Mouse (Mus musculus) kidney, adult 2 months (tissue): Measurements from ENCODE around the gene Tbc1d7. TPM values are rescaled to one million over a fixed set of nuclear protein-coding genes. Genes with fewer than 3 reads are reported as not detected.

Source experiments
- DNase-seq: peaks from one replicate; pipeline ENCODE4 v3.0.0; 2021
- H3K27ac ChIP-seq: fragments of 200-500 bp; 2 replicates; pipeline ENCODE4 v1.5.1; 2012; ENCODE audit warnings: low read depth, low read length, control low read depth, inconsistent platforms; ENCODE audit not compliant: insufficient read depth
- H3K27me3 ChIP-seq: fragments of 200-500 bp; replicated peaks from 2 replicates; pipeline ENCODE4 v1.6.1; 2012; ENCODE audit warnings: mild to moderate bottlenecking, moderate library complexity, low read length, inconsistent platforms; ENCODE audit not compliant: control insufficient read depth, insufficient read depth
- H3K36me3 ChIP-seq: fragments of 200-500 bp; 2 replicates; pipeline ENCODE4 v1.6.1; 2012; ENCODE audit warnings: mild to moderate bottlenecking, moderate library complexity, low read length, inconsistent platforms; ENCODE audit not compliant: control insufficient read depth, insufficient read depth
- H3K4me1 ChIP-seq: fragments of 200-500 bp; 2 replicates; pipeline ENCODE4 v1.6.1; 2011; ENCODE audit warnings: low read length; ENCODE audit not compliant: control insufficient read depth, insufficient read depth
- H3K4me3 ChIP-seq: fragments of 200-500 bp; 2 replicates; pipeline ENCODE4 v1.5.1; 2011; ENCODE audit warnings: mild to moderate bottlenecking, low read depth, low read length, control low read depth; ENCODE audit not compliant: insufficient read depth
- CTCF ChIP-seq: fragments of 200-500 bp; conservative IDR thresholded peaks from 2 replicates; pipeline ENCODE4 v1.5.1; 2011; ENCODE audit warnings: low read depth, mild to moderate bottlenecking, control low read depth, low read length, moderate library complexity, mixed read lengths; ENCODE audit not compliant: insufficient read depth, insufficient read length
- POLR2A ChIP-seq: fragments of 200-500 bp; IDR thresholded peaks from one replicate; pipeline ENCODE4 v1.6.1; 2011; ENCODE audit warnings: low read depth, low read length, control low read depth
- WGBS: fragments of 180-500 bp; shearing (Covaris S2); methylation state at CpG from one replicate; pipeline ENCODE4 v1.1.7; 2018; 5-methylcytosine and 5-hydroxymethylcytosine counted together
- polyA plus RNA-seq: library from polyadenylated mRNA; depleted of rRNA; stranded (reverse); fragments of >200 nt; gene quantifications from 2 replicates; pipeline ENCODE4 v1.2.3, GENCODE M21; 2012

Gene Tbc1d7
- polyA plus RNA-seq, 1 experiment, result 33.7 TPM

- DNase-seq, result no peak
- Histone ChIP-seq H3K27me3 (no peaks in the 10 kb centered on the region), H3K27ac (no peak overlapping the region), H3K4me1 (no peaks in the 10 kb centered on the region), H3K36me3 (no peaks in the 10 kb centered on the region), H3K4me3 (no peak overlapping the region)
- WGBS, result 81% methylated on average over 10 of the region's 10 CpGs
- TF ChIP-seq CTCF (no peak), POLR2A (no peak)
Observed at GRCm38 (mm10) chr13:43202351-43202750, 31.1 kb upstream of the Tbc1d7 start.

- no peak overlapping the region for H3K27ac ChIP-seq
- peak; percentile 39 for DNase-seq
- TF ChIP-seq CTCF (peak; percentile 68), POLR2A (no peak)
- H3K27me3 ChIP-seq, result no peaks in the 10 kb centered on the region
- H3K4me3 ChIP-seq, result no peak overlapping the region
- no peaks in the 10 kb centered on the region for H3K4me1 ChIP-seq
- 47% methylated on average over 22 of the region's 22 CpGs for WGBS
- H3K36me3 ChIP-seq, result no peaks in the 10 kb centered on the region
Observed at GRCm38 (mm10) chr13:43201033-43201432, 29.7 kb upstream of the Tbc1d7 start.

- H3K4me1 ChIP-seq, result no peaks in the 10 kb centered on the region
- no peak for DNase-seq
- TF ChIP-seq CTCF, result no peak
- no peak for TF ChIP-seq POLR2A
- no peaks in the 10 kb centered on the region for H3K27me3 ChIP-seq
- no peak overlapping the region for H3K27ac ChIP-seq
- H3K4me3 ChIP-seq, result no peak overlapping the region
- no peaks in the 10 kb centered on the region for H3K36me3 ChIP-seq
- 79% methylated on average over 22 of the region's 22 CpGs for WGBS
Observed at GRCm38 (mm10) chr13:43200473-43200872, 29.2 kb upstream of the Tbc1d7 start.

GRCm38 (mm10) chr13:43199749-43200148 is 28.4 kb upstream of the Tbc1d7 start:
- H3K36me3 ChIP-seq, result no peaks in the 10 kb centered on the region
- DNase-seq, result no peak
- TF ChIP-seq CTCF, result peak; percentile 64
- no peak for TF ChIP-seq POLR2A
- H3K27ac ChIP-seq, result no peak overlapping the region
- H3K4me1 ChIP-seq, result no peaks in the 10 kb centered on the region
- no peaks in the 10 kb centered on the region for H3K27me3 ChIP-seq
- WGBS, result 74% methylated on average over 5 of the region's 5 CpGs
- H3K4me3 ChIP-seq, result no peak overlapping the region

- H3K4me1 ChIP-seq, result no peaks in the 10 kb centered on the region
- TF ChIP-seq CTCF (no peak), POLR2A (no peak)
- no peak overlapping the region for H3K4me3 ChIP-seq
- H3K27ac ChIP-seq, result no peak overlapping the region
- DNase-seq, result no peak
- H3K36me3 ChIP-seq, result no peaks in the 10 kb centered on the region
- 95% methylated on average over 7 of the region's 7 CpGs for WGBS
- no peaks in the 10 kb centered on the region for H3K27me3 ChIP-seq
Observed at GRCm38 (mm10) chr13:43199282-43199681, 28.0 kb upstream of the Tbc1d7 start.

- H3K27me3 ChIP-seq, result no peaks in the 10 kb centered on the region
- H3K4me3 ChIP-seq, result no peak overlapping the region
- 74% methylated on average over 6 of the region's 6 CpGs for WGBS
- no peak for TF ChIP-seq POLR2A
- peak; percentile 29; the same call in 1 of the 2 replicates for TF ChIP-seq CTCF
- H3K36me3 ChIP-seq, result no peaks in the 10 kb centered on the region
- H3K27ac ChIP-seq, result no peak overlapping the region
- H3K4me1 ChIP-seq, result no peaks in the 10 kb centered on the region
- no peak for DNase-seq
Observed at GRCm38 (mm10) chr13:43197187-43197586, 25.9 kb upstream of the Tbc1d7 start.

- DNase-seq, result no peak
- TF ChIP-seq POLR2A, result no peak
- peak; percentile 33; the same call in 1 of the 2 replicates for TF ChIP-seq CTCF
- Histone ChIP-seq H3K27me3 (no peaks in the 10 kb centered on the region), H3K4me3 (no peak overlapping the region), H3K27ac (no peak overlapping the region), H3K4me1 (no peaks in the 10 kb centered on the region), H3K36me3 (no peaks in the 10 kb centered on the region)
- 59% methylated on average over 7 of the region's 7 CpGs for WGBS
Observed at GRCm38 (mm10) chr13:43196000-43196399, 24.7 kb upstream of the Tbc1d7 start.
